Mouse (Mus musculus): ENCODE results near the gene Ak5. TPM values are rescaled to one million over a fixed set of nuclear protein-coding genes. Genes with fewer than 3 reads are reported as not detected.

Gene Ak5
- polyA plus RNA-seq, 1 experiment from 2014 or later: 0.93 TPM

DNA sequence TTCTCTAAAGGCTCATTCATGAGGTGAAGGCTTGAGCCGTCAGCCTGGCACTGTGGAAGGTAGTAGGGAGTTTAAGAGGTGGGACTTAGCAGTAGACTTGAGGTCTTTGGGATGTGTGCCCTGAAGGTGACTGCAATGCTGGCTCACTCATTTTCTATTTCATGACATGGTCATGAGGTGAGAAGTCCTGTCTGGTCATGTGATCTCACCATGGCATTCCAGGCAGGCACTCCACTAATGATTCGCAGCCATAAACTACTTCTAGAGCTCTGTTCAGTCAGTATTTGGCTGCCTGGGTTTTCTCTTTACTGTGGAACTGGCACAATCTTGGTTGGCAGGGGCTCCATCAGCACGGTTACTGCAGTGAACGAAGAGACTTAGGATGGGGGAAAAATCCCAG lies 179.2 kb downstream of the Ak5 start:
- Histone ChIP-seq H3K36me3 (ENCODE audit: control insufficient read depth, insufficient read depth, low read length) (no peaks in the 10 kb centered on the region), H3K4me1 (ENCODE audit: control insufficient read depth in 2 of 2, insufficient read depth in 2 of 2, low read length in 2 of 2) (peaks cover 22 to 25% of the 10 kb centered on the region in 2 experiments), H3K9ac (ENCODE audit: low read length) (no peak overlapping the region), H3K27ac (replicated peaks in 1 of 2; ENCODE audit: control insufficient read depth in 1 of 2, insufficient read depth in 1 of 2, low read depth in 2 of 2, low read length in 2 of 2) (no peak overlapping the region), H3K27me3 (ENCODE audit: control insufficient read depth, insufficient read depth, low read length) (no peaks in the 10 kb centered on the region), H3K9me3 (ENCODE audit: control insufficient read depth, low read length) (no peaks in the 10 kb centered on the region), H3K4me3 (ENCODE audit: control insufficient read depth in 1 of 2, insufficient read depth in 1 of 2, low read depth in 1 of 2, low read length in 2 of 2) (no peak overlapping the region), H3K4me2 (ENCODE audit: low read length) (no peak overlapping the region)
- no peak for ATAC-seq (ENCODE audit: insufficient number of reproducible peaks, insufficient read depth, low FRiP score, low read depth)
- WGBS: 66% methylated on average over 4 of the region's 4 CpGs

DNA sequence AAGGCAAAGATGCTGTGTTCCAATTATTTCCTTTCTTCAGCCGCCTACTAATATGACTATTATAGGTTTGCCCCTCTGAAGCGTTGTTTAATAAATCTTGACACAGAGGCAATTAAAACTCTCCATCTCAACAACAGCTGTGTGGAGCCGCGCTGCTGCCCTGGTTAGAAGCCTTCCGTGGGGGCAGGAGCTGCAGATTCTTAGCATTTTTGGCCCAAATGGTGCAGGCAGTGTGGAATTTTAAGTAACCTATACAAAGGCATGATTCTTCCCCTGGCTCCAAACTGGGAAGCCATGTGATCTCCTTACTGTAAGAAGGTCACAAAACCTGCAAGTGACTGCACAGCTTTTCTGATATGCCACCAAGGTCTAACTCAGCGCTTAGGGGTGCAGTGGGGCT lies 184.0 kb downstream of the Ak5 start:
- Histone ChIP-seq H3K4me1 (ENCODE audit: control insufficient read depth in 2 of 2, insufficient read depth in 2 of 2, low read length in 2 of 2) (peaks cover 17 to 21% of the 10 kb centered on the region in 2 experiments), H3K36me3 (ENCODE audit: control insufficient read depth, insufficient read depth, low read length) (no peaks in the 10 kb centered on the region), H3K4me2 (ENCODE audit: low read length) (no peak overlapping the region), H3K9ac (ENCODE audit: low read length) (no peak overlapping the region), H3K4me3 (ENCODE audit: control insufficient read depth in 1 of 2, insufficient read depth in 1 of 2, low read depth in 1 of 2, low read length in 2 of 2) (no peak overlapping the region), H3K27me3 (ENCODE audit: control insufficient read depth, insufficient read depth, low read length) (no peaks in the 10 kb centered on the region), H3K9me3 (ENCODE audit: control insufficient read depth, low read length) (no peaks in the 10 kb centered on the region), H3K27ac (replicated peaks in 1 of 2; ENCODE audit: control insufficient read depth in 1 of 2, insufficient read depth in 1 of 2, low read depth in 2 of 2, low read length in 2 of 2) (no peak overlapping the region)
- WGBS: 41% methylated on average over 6 of the region's 6 CpGs
- ATAC-seq (ENCODE audit: insufficient number of reproducible peaks, insufficient read depth, low FRiP score, low read depth): no peak

DNA sequence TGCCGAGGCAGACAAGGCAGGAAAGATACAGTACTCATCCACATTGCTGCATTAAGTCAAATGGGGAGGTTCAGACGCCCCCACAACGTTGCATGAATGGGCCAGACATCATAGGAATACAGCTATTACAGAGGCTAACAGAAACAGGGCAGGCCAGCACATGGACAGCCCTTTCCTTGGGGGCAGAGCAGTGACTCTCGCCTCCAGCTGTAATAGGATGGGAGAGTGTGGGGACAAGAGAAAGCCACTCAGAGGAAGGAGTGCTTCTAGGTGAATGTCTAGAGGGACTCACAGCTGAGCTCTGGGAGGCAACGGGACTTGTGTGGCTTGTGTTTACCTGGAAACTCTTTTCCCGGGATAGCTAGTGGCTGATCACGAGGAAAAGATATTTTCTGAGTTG lies 184.4 kb downstream of the Ak5 start:
- Histone ChIP-seq H3K36me3 (ENCODE audit: control insufficient read depth, insufficient read depth, low read length) (no peaks in the 10 kb centered on the region), H3K4me2 (ENCODE audit: low read length) (no peak overlapping the region), H3K27ac (replicated peaks in 1 of 2; ENCODE audit: control insufficient read depth in 1 of 2, insufficient read depth in 1 of 2, low read depth in 2 of 2, low read length in 2 of 2) (no peak overlapping the region), H3K9ac (ENCODE audit: low read length) (no peak overlapping the region), H3K27me3 (ENCODE audit: control insufficient read depth, insufficient read depth, low read length) (no peaks in the 10 kb centered on the region), H3K4me3 (ENCODE audit: control insufficient read depth in 1 of 2, insufficient read depth in 1 of 2, low read depth in 1 of 2, low read length in 2 of 2) (no peak overlapping the region), H3K9me3 (ENCODE audit: control insufficient read depth, low read length) (no peaks in the 10 kb centered on the region), H3K4me1 (ENCODE audit: control insufficient read depth in 2 of 2, insufficient read depth in 2 of 2, low read length in 2 of 2) (peaks cover 14 to 19% of the 10 kb centered on the region in 2 experiments)
- ATAC-seq (ENCODE audit: insufficient number of reproducible peaks, insufficient read depth, low FRiP score, low read depth): no peak
- WGBS: 38% methylated on average over 7 of the region's 7 CpGs

DNA sequence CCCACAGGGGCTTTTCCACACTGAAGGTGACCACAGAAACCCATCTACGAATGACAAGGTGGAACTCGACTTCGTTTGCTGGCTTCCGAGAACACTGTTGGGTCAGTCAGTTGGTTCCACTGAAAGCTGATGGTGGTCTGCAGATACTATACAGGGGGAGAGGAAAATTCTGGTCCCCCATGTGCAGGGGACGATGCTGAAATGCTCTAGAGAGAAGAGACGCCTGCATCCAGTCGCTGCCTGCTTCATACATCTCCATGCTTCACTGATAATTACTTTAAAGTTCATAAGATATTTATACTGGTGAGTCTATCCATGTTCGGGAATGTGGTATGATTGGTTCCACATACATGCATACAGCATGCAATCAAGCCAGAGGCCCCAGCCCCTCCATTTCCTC lies 186.0 kb downstream of the Ak5 start:
- H3K9ac ChIP-seq (ENCODE audit: low read length): no peak overlapping the region
- H3K36me3 ChIP-seq (ENCODE audit: control insufficient read depth, insufficient read depth, low read length): no peaks in the 10 kb centered on the region
- no peaks in the 10 kb centered on the region for H3K9me3 ChIP-seq (ENCODE audit: control insufficient read depth, low read length)
- H3K4me3 ChIP-seq (ENCODE audit: control insufficient read depth in 1 of 2, insufficient read depth in 1 of 2, low read depth in 1 of 2, low read length in 2 of 2): no peak overlapping the region
- peaks cover 13% of the 10 kb centered on the region in 2 experiments for H3K4me1 ChIP-seq (ENCODE audit: control insufficient read depth in 2 of 2, insufficient read depth in 2 of 2, low read length in 2 of 2)
- no peak overlapping the region for H3K4me2 ChIP-seq (ENCODE audit: low read length)
- H3K27me3 ChIP-seq (ENCODE audit: control insufficient read depth, insufficient read depth, low read length): no peaks in the 10 kb centered on the region
- WGBS: 83% methylated on average over 8 of the region's 8 CpGs
- H3K27ac ChIP-seq (replicated peaks in 1 of 2; ENCODE audit: control insufficient read depth in 1 of 2, insufficient read depth in 1 of 2, low read depth in 2 of 2, low read length in 2 of 2): no peak overlapping the region
- ATAC-seq (ENCODE audit: insufficient number of reproducible peaks, insufficient read depth, low FRiP score, low read depth): no peak

DNA sequence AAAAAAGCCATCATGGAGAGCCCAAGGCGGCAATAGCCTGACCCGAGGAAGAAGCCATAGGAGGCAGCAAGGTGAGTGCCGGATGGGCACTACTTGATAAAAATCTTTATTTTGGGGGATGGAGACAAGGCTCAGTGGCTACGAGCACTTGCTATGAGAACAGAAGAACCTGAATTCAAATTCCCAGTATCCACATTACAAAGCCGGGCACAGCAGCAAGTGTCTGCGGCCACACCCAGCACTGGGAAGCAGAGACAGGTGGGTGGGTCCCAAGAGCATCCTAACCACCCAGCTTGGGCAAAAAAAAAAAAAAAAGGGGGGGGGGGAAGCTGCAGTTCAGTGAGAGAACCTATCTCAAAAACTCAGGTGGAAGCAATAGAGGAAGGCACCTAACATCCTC lies 187.8 kb downstream of the Ak5 start:
- 94% methylated on average over 6 of the region's 6 CpGs for WGBS
- Histone ChIP-seq H3K27ac (replicated peaks in 1 of 2; ENCODE audit: control insufficient read depth in 1 of 2, insufficient read depth in 1 of 2, low read depth in 2 of 2, low read length in 2 of 2) (no peak overlapping the region), H3K9ac (ENCODE audit: low read length) (no peak overlapping the region), H3K4me1 (ENCODE audit: control insufficient read depth in 2 of 2, insufficient read depth in 2 of 2, low read length in 2 of 2) (peaks cover 13% of the 10 kb centered on the region in 2 experiments), H3K4me2 (ENCODE audit: low read length) (no peak overlapping the region), H3K9me3 (ENCODE audit: control insufficient read depth, low read length) (no peaks in the 10 kb centered on the region), H3K27me3 (ENCODE audit: control insufficient read depth, insufficient read depth, low read length) (no peaks in the 10 kb centered on the region), H3K4me3 (ENCODE audit: control insufficient read depth in 1 of 2, insufficient read depth in 1 of 2, low read depth in 1 of 2, low read length in 2 of 2) (no peak overlapping the region), H3K36me3 (ENCODE audit: control insufficient read depth, insufficient read depth, low read length) (no peaks in the 10 kb centered on the region)
- ATAC-seq (ENCODE audit: insufficient number of reproducible peaks, insufficient read depth, low FRiP score, low read depth): no peak

DNA sequence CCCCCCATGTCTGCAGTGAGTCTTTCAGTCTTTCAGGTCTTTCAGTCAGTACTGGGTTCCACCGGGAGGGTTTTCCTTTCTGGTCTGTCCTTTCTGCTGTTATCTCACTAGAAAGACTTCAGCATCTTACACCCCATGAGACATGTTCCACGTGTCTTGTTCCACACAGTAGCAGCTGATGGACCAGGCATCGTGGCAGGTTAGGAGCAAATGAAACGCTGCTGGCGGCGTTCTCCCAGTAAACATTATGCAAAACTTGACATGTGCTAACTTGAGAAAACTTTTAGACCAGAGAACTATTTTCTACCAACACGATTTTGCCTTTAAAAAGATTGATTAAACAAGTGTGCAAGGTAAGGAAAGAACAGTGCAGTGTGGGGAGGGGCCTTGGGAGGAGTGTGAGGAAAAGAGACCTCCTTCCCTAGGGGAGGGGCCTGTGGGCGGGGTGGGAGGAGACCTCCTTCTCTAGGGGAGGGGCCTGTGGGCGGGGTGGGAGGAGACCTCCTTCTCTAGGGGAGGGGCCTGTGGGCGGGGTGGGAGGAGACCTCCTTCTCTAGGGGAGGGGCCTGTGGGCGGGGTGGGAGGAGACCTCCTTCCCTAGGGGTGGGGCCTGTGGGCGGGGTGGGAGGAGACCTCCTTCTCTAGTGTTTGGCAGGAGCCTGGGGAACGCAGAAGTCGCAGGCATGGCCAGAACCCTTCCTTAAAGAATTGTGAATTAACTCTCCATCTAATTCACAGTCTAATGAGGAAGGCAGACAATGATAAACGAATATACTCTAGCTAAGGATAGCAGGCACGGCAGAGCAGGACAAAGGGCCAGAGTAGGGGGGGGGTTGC lies 189.3 kb downstream of the Ak5 start:
- H3K27ac ChIP-seq (replicated peaks in 1 of 2; ENCODE audit: control insufficient read depth in 1 of 2, insufficient read depth in 1 of 2, low read depth in 2 of 2, low read length in 2 of 2): peak overlapping the region in 1 of 2 experiments; percentile 68; a peak in 1 of 4 replicates
- no peaks in the 10 kb centered on the region for H3K36me3 ChIP-seq (ENCODE audit: control insufficient read depth, insufficient read depth, low read length)
- H3K4me1 ChIP-seq (ENCODE audit: control insufficient read depth in 2 of 2, insufficient read depth in 2 of 2, low read length in 2 of 2): peaks cover 10% of the 10 kb centered on the region in 2 experiments
- H3K9me3 ChIP-seq (ENCODE audit: control insufficient read depth, low read length): no peaks in the 10 kb centered on the region
- 4% methylated on average over 14 of the region's 16 CpGs for WGBS
- peak overlapping the region; percentile 46 to 57 for H3K4me3 ChIP-seq (ENCODE audit: control insufficient read depth in 1 of 2, insufficient read depth in 1 of 2, low read depth in 1 of 2, low read length in 2 of 2)
- H3K9ac ChIP-seq (ENCODE audit: low read length): peak overlapping the region; percentile 72
- H3K27me3 ChIP-seq (ENCODE audit: control insufficient read depth, insufficient read depth, low read length): no peaks in the 10 kb centered on the region
- H3K4me2 ChIP-seq (ENCODE audit: low read length): peak overlapping the region; percentile 87
- ATAC-seq (ENCODE audit: insufficient number of reproducible peaks, insufficient read depth, low FRiP score, low read depth): peak; percentile 70

DNA sequence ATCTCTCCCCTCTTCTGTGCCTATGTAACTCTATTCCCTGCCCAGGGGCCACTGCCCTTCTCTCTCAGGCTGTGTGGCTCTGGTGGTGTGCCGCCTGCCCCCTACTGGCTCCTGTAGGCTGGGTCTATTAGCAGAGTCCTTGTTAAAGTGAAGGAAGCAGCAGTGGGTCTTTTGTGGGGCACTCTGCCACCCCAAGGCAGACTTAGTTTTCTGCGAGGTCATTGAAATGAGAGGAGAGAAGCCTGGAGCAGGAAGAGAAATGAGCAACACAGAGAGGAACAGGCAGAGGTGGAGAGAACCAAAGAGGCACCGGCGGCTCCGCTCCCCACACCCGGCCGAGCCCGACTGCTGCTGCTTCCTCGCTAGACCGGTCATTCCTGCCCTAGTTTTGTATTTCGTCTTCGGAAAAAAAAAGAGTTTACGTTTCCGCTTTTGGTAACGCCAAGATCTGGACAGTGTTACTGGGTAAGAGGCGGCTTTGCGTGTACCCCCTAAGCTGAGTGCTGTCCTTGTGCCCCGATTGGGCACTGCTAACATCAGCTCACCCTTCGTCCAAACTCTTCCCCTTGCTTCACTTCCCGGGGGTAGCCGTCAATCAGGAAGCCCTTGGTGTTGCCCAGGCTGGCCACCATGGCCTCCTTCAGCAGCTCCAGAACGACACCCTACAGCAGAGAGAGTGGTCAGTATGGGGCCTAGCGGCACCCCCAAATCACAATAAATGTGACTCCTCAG lies 190.2 kb downstream of the Ak5 start:
- Histone ChIP-seq H3K9ac (ENCODE audit: low read length) (peak overlapping the region; percentile 72), H3K36me3 (ENCODE audit: control insufficient read depth, insufficient read depth, low read length) (no peaks in the 10 kb centered on the region), H3K27me3 (ENCODE audit: control insufficient read depth, insufficient read depth, low read length) (no peaks in the 10 kb centered on the region), H3K4me3 (ENCODE audit: control insufficient read depth in 1 of 2, insufficient read depth in 1 of 2, low read depth in 1 of 2, low read length in 2 of 2) (peak overlapping the region; percentile 46 to 57), H3K9me3 (ENCODE audit: control insufficient read depth, low read length) (no peaks in the 10 kb centered on the region), H3K27ac (replicated peaks in 1 of 2; ENCODE audit: control insufficient read depth in 1 of 2, insufficient read depth in 1 of 2, low read depth in 2 of 2, low read length in 2 of 2) (peak overlapping the region; percentile 50 to 68), H3K4me1 (ENCODE audit: control insufficient read depth in 2 of 2, insufficient read depth in 2 of 2, low read length in 2 of 2) (peaks cover 9 to 10% of the 10 kb centered on the region in 2 experiments), H3K4me2 (ENCODE audit: low read length) (peak overlapping the region; percentile 87)
- peak; percentile 70 for ATAC-seq (ENCODE audit: insufficient number of reproducible peaks, insufficient read depth, low FRiP score, low read depth)
- WGBS: 6% methylated on average over 23 of the region's 23 CpGs

Data from heart, embryonic 14.5 days (tissue).